Mouse (Mus musculus): ENCODE data around the gene Pdk3. TPM values are rescaled to one million over a fixed set of nuclear protein-coding genes. Genes with fewer than 3 reads are reported as not detected.

Gene Pdk3
- 14.9 and 15.2 TPM in 2 replicates for polyA plus RNA-seq (2015; fragmentation: Nextera tagmentation; extraction: Ambion mirVana)

GRCm38 (mm10) chrX:93831561-93832336, at the start of gene Pdk3:
Gene Pdk3, minus strand, starts transcription at chrX:93832201.
- TF ChIP-seq EP300 (IDR thresholded peaks at IDR 0.05; ENCODE audit: low read depth) (no peak), CTCF (IDR thresholded peaks at IDR 0.05; ENCODE audit: low read depth) (no peak)

GRCm38 (mm10) chrX:93877634-93878016, 45.6 kb upstream of the Pdk3 start:
- no peak overlapping the region for H3K4me3 ChIP-seq (ENCODE audit: low read depth, low read length)
- ATAC-seq (no peak), DNase-seq (no peak)
- H3K9ac ChIP-seq (replicated peaks): no peak overlapping the region
- no peak overlapping the region for H3K4me2 ChIP-seq (ENCODE audit: low read depth, low read length)
- peaks cover 4% of the 10 kb centered on the region; the same call in 1 of the 2 replicates for H3K27me3 ChIP-seq (ENCODE audit: insufficient read depth, low read length)
- H3K9me3 ChIP-seq (ENCODE audit: low read length): no peaks in the 10 kb centered on the region
- no peaks in the 10 kb centered on the region for H3K4me1 ChIP-seq (ENCODE audit: insufficient read depth)
- H3K36me3 ChIP-seq (replicated peaks; ENCODE audit: insufficient read depth, low read length): no peaks in the 10 kb centered on the region
- TF ChIP-seq CTCF (IDR thresholded peaks at IDR 0.05; ENCODE audit: low read depth) (no peak), EP300 (IDR thresholded peaks at IDR 0.05; ENCODE audit: low read depth) (no peak)
- H3K27ac ChIP-seq (ENCODE audit: low read depth): no peak overlapping the region
- WGBS (ENCODE audit: insufficient replicate concordance): 58% methylated on average over 3 of the region's 3 CpGs

More at GRCm38 (mm10) chrX:93831561-93832336, at the start of gene Pdk3:
- no peaks in the 10 kb centered on the region; the same call in 1 of the 2 replicates for H3K4me1 ChIP-seq (ENCODE audit: insufficient read depth)
- H3K27ac ChIP-seq (ENCODE audit: low read depth): peak within 1 kb of the TSS; percentile 64
- H3K36me3 ChIP-seq (replicated peaks; ENCODE audit: insufficient read depth, low read length): no peaks in the 10 kb centered on the region
- peak within 1 kb of the TSS; percentile 78 for H3K4me2 ChIP-seq (ENCODE audit: low read depth, low read length)
- no peaks in the 10 kb centered on the region for H3K9me3 ChIP-seq (ENCODE audit: low read length)
- H3K4me3 ChIP-seq (ENCODE audit: low read depth, low read length): peak within 1 kb of the TSS; percentile 67
- H3K27me3 ChIP-seq (ENCODE audit: insufficient read depth, low read length): no peaks in the 10 kb centered on the region
- H3K9ac ChIP-seq (replicated peaks): peak within 1 kb of the TSS; percentile 68
- ATAC-seq (peak; percentile 93), DNase-seq (peak; percentile 75)
- 22% methylated on average over 39 of the region's 68 CpGs for WGBS (ENCODE audit: insufficient replicate concordance)

DNA sequence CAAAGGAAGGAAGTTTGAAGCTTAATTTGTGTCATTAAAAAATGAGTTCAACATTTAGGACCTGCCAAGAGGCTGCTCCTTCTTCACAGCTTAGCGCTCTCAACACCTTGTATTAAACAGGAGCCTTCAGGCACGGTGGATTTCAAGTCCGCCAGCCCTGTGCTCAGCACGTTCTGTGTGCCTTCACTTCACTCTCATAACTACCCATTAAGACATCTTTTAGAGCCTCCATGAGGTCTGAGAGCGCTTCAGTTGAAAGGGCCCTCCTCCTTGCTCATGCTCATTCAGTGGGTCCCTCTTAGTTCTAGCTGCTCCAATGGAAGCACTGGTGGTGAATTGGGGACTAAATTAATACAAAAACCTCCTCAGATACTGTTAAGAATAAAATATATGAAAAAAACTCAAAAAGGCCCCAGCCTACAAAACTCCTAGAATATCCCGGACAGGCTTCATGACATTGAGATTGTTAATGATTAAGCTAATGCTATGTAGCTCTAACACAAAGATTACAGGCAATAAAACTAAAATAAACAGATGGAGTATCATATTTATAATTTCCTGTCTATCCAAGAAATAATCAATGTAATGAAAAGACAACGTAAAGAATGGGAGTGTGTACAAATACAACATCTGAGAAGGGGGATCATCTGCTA, 45.1 kb upstream of the Pdk3 start:
- Histone ChIP-seq H3K27me3 (ENCODE audit: insufficient read depth, low read length) (peaks cover 7% of the 10 kb centered on the region; the same call in 1 of the 2 replicates), H3K36me3 (replicated peaks; ENCODE audit: insufficient read depth, low read length) (no peaks in the 10 kb centered on the region), H3K4me2 (ENCODE audit: low read depth, low read length) (no peak overlapping the region), H3K4me3 (ENCODE audit: low read depth, low read length) (no peak overlapping the region), H3K9ac (replicated peaks) (no peak overlapping the region), H3K9me3 (ENCODE audit: low read length) (no peaks in the 10 kb centered on the region), H3K27ac (ENCODE audit: low read depth) (no peak overlapping the region), H3K4me1 (ENCODE audit: insufficient read depth) (no peaks in the 10 kb centered on the region)
- ATAC-seq: no peak
- DNase-seq: no peak
- 84% methylated on average over 7 of the region's 7 CpGs for WGBS (ENCODE audit: insufficient replicate concordance)
- no peak for TF ChIP-seq EP300 (IDR thresholded peaks at IDR 0.05; ENCODE audit: low read depth)
- TF ChIP-seq CTCF (IDR thresholded peaks at IDR 0.05; ENCODE audit: low read depth): no peak

DNA sequence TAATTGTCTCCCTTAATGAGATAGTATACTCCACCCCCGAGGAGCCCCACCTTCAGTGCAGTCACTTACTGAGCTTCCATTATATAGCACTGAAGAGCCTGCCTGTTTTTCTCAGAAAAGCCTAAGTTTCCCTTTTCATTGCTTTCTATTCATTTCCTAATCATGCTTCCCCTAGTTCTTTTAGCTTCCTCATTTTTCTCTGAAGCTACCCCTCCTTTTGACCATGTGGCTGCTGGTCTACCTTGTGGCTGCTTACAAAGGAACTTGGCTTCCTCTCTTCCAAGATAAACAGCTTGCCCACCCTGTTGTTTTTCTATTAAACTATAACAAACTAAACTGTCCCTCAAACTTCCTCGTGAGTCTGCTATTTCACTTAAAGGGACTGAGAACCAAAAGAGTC, 31.4 kb upstream of the Pdk3 start:
- TF ChIP-seq EP300 (IDR thresholded peaks at IDR 0.05; ENCODE audit: low read depth) (no peak), CTCF (IDR thresholded peaks at IDR 0.05; ENCODE audit: low read depth) (no peak)
- no peak for ATAC-seq
- no peak for DNase-seq
- WGBS (ENCODE audit: insufficient replicate concordance): 22% methylated on average over 2 of the region's 2 CpGs
- H3K27ac ChIP-seq (ENCODE audit: low read depth): no peak overlapping the region
- H3K4me2 ChIP-seq (ENCODE audit: low read depth, low read length): no peak overlapping the region
- no peak overlapping the region for H3K4me3 ChIP-seq (ENCODE audit: low read depth, low read length)
- H3K9ac ChIP-seq (replicated peaks): no peak overlapping the region
- no peaks in the 10 kb centered on the region for H3K36me3 ChIP-seq (replicated peaks; ENCODE audit: insufficient read depth, low read length)
- no peaks in the 10 kb centered on the region for H3K4me1 ChIP-seq (ENCODE audit: insufficient read depth)
- 0 out of 2 replicates have a peak, but pooled peaks cover 2% of the 10 kb centered on the region for H3K27me3 ChIP-seq (ENCODE audit: insufficient read depth, low read length)
- H3K9me3 ChIP-seq (ENCODE audit: low read length): no peaks in the 10 kb centered on the region

GRCm38 (mm10) chrX:93862525-93863086, 30.6 kb upstream of the Pdk3 start:
- no peaks in the 10 kb centered on the region for H3K36me3 ChIP-seq (replicated peaks; ENCODE audit: insufficient read depth, low read length)
- no peak overlapping the region for H3K4me3 ChIP-seq (ENCODE audit: low read depth, low read length)
- H3K27me3 ChIP-seq (ENCODE audit: insufficient read depth, low read length): 0 out of 2 replicates have a peak, but pooled peaks cover 2% of the 10 kb centered on the region
- no peaks in the 10 kb centered on the region for H3K9me3 ChIP-seq (ENCODE audit: low read length)
- H3K4me2 ChIP-seq (ENCODE audit: low read depth, low read length): no peak overlapping the region
- DNase-seq: no peak
- no peaks in the 10 kb centered on the region for H3K4me1 ChIP-seq (ENCODE audit: insufficient read depth)
- TF ChIP-seq CTCF (IDR thresholded peaks at IDR 0.05; ENCODE audit: low read depth): no peak
- TF ChIP-seq EP300 (IDR thresholded peaks at IDR 0.05; ENCODE audit: low read depth): no peak
- H3K9ac ChIP-seq (replicated peaks): no peak overlapping the region
- H3K27ac ChIP-seq (ENCODE audit: low read depth): no peak overlapping the region
- peak; percentile 78 for ATAC-seq
- 43% methylated on average over 4 of the region's 4 CpGs for WGBS (ENCODE audit: insufficient replicate concordance)

GRCm38 (mm10) chrX:93857756-93858155, 25.8 kb upstream of the Pdk3 start:
- no peak overlapping the region for H3K27ac ChIP-seq (ENCODE audit: low read depth)
- H3K36me3 ChIP-seq (replicated peaks; ENCODE audit: insufficient read depth, low read length): no peaks in the 10 kb centered on the region
- H3K9ac ChIP-seq (replicated peaks): no peak overlapping the region
- TF ChIP-seq CTCF (IDR thresholded peaks at IDR 0.05; ENCODE audit: low read depth) (no peak), EP300 (IDR thresholded peaks at IDR 0.05; ENCODE audit: low read depth) (no peak)
- no peak for DNase-seq
- H3K4me1 ChIP-seq (ENCODE audit: insufficient read depth): no peaks in the 10 kb centered on the region
- H3K27me3 ChIP-seq (ENCODE audit: insufficient read depth, low read length): 0 out of 2 replicates have a peak, but pooled peaks cover 2% of the 10 kb centered on the region
- WGBS (ENCODE audit: insufficient replicate concordance): 71% methylated on average over 3 of the region's 3 CpGs
- no peak overlapping the region for H3K4me2 ChIP-seq (ENCODE audit: low read depth, low read length)
- H3K4me3 ChIP-seq (ENCODE audit: low read depth, low read length): no peak overlapping the region
- no peaks in the 10 kb centered on the region for H3K9me3 ChIP-seq (ENCODE audit: low read length)
- no peak for ATAC-seq

Data from liver, postnatal 0 days (tissue).